Mouse (Mus musculus): ENCODE measurements around the gene Hdac5. TPM values are rescaled to one million over a fixed set of nuclear protein-coding genes. Genes with fewer than 3 reads are reported as not detected.

The Hdac5 gene
- total and polyA plus RNA-seq, 3 experiments, result 9.1 to 29.3 TPM; not detected in 1

- H3K36me3 ChIP-seq (ENCODE audit: control insufficient read depth in 1 of 2, insufficient read depth in 2 of 2, low read length in 2 of 2), result peaks cover 0 to 34% of the 10 kb centered on the region in 2 experiments; a peak in 2 of 4 replicates
- no peaks in the 10 kb centered on the region for H3K27me3 ChIP-seq (ENCODE audit: control insufficient read depth in 1 of 2, insufficient read depth in 2 of 2, low read length in 2 of 2)
- peaks cover 20 to 56% of the 10 kb centered on the region in 2 experiments for H3K4me1 ChIP-seq (ENCODE audit: control insufficient read depth in 1 of 2, insufficient read depth in 2 of 2, low read length in 2 of 2)
- H3K79me2 ChIP-seq (ENCODE audit: control insufficient read depth, insufficient read depth, low read length, poor library complexity), result no peaks in the 10 kb centered on the region
- H3K27ac ChIP-seq (ENCODE audit: control insufficient read depth, low read depth, low read length), result no peak overlapping the region
- peak overlapping the region; percentile 25; the same call in 1 of the 2 replicates for H3K9ac ChIP-seq (ENCODE audit: control insufficient read depth, low read depth, low read length, poor library complexity, severe bottlenecking)
- no peaks in the 10 kb centered on the region for H3K9me3 ChIP-seq (replicated peaks; ENCODE audit: insufficient read depth, low read length)
- TF ChIP-seq MXI1 (IDR thresholded peaks at IDR 0.05; ENCODE audit: low read depth, low read length), result 0 out of 2 replicates have a peak, but pooled peaks have one; percentile 5
- TF ChIP-seq TBP (IDR thresholded peaks at IDR 0.05; ENCODE audit: low read depth, low read length), result no peak
- TF ChIP-seq MEF2A (IDR thresholded peaks at IDR 0.05; ENCODE audit: extremely low read depth, insufficient replicate concordance, low read depth, low read length, poor library complexity, severe bottlenecking), result no peak
- no peak for TF ChIP-seq ZC3H11A (IDR thresholded peaks at IDR 0.05; ENCODE audit: low read depth, low read length)
- TF ChIP-seq MAZ (IDR thresholded peaks at IDR 0.05; ENCODE audit: low read depth, low read length), result 0 out of 2 replicates have a peak, but pooled peaks have one; percentile 3
- no peak for TF ChIP-seq USF1 (IDR thresholded peaks at IDR 0.05; ENCODE audit: low read depth, low read length)
- H3K4me3 ChIP-seq (ENCODE audit: control insufficient read depth in 1 of 2, insufficient read depth in 1 of 2, low read depth in 2 of 2, low read length in 2 of 2), result no peak overlapping the region
- no peak for DNase-seq (ENCODE audit: low read depth, low spot score)
Measured at GRCm38 (mm10) chr11:102219994-102220346, 10.0 kb downstream of the Hdac5 start.

- Histone ChIP-seq H3K4me1 (ENCODE audit: control insufficient read depth in 1 of 2, insufficient read depth in 2 of 2, low read length in 2 of 2) (peaks cover 20 to 56% of the 10 kb centered on the region in 2 experiments), H3K9me3 (replicated peaks; ENCODE audit: insufficient read depth, low read length) (no peaks in the 10 kb centered on the region), H3K27me3 (ENCODE audit: control insufficient read depth in 1 of 2, insufficient read depth in 2 of 2, low read length in 2 of 2) (no peaks in the 10 kb centered on the region), H3K79me2 (ENCODE audit: control insufficient read depth, insufficient read depth, low read length, poor library complexity) (no peaks in the 10 kb centered on the region), H3K4me3 (ENCODE audit: control insufficient read depth in 1 of 2, insufficient read depth in 1 of 2, low read depth in 2 of 2, low read length in 2 of 2) (no peak overlapping the region), H3K36me3 (ENCODE audit: control insufficient read depth in 1 of 2, insufficient read depth in 2 of 2, low read length in 2 of 2) (peaks cover 0 to 34% of the 10 kb centered on the region in 2 experiments; a peak in 2 of 4 replicates), H3K27ac (ENCODE audit: control insufficient read depth, low read depth, low read length) (peak overlapping the region; percentile 5; the same call in 1 of the 2 replicates), H3K9ac (ENCODE audit: control insufficient read depth, low read depth, low read length, poor library complexity, severe bottlenecking) (peak overlapping the region; percentile 3; the same call in 1 of the 2 replicates)
- no peak for TF ChIP-seq MAX (IDR thresholded peaks at IDR 0.05; ENCODE audit: low read length)
- TF ChIP-seq HCFC1 (IDR thresholded peaks at IDR 0.05; ENCODE audit: low read depth, low read length), result no peak
- TF ChIP-seq JUND (IDR thresholded peaks at IDR 0.05; ENCODE audit: low read depth, low read length), result no peak
- no peak for TF ChIP-seq ZNF384 (IDR thresholded peaks at IDR 0.05; ENCODE audit: low read depth, low read length)
- TF ChIP-seq CHD1 (IDR thresholded peaks at IDR 0.05; ENCODE audit: low read depth, low read length), result no peak
- TF ChIP-seq NRF1 (IDR thresholded peaks at IDR 0.05; ENCODE audit: insufficient read depth, low read depth, low read length, poor library complexity, severe bottlenecking), result no peak
- no peak for TF ChIP-seq ELF1 (IDR thresholded peaks at IDR 0.05; ENCODE audit: low read depth, low read length)
- no peak for TF ChIP-seq USF2 (IDR thresholded peaks at IDR 0.05; ENCODE audit: borderline replicate concordance in 1 of 2, insufficient read depth in 1 of 2, low read depth in 1 of 2, low read length in 2 of 2)
- DNase-seq (ENCODE audit: low read depth, low spot score), result no peak
Measured at GRCm38 (mm10) chr11:102219247-102219993, 10.5 kb downstream of the Hdac5 start.
